In the genomic region with DNA sequence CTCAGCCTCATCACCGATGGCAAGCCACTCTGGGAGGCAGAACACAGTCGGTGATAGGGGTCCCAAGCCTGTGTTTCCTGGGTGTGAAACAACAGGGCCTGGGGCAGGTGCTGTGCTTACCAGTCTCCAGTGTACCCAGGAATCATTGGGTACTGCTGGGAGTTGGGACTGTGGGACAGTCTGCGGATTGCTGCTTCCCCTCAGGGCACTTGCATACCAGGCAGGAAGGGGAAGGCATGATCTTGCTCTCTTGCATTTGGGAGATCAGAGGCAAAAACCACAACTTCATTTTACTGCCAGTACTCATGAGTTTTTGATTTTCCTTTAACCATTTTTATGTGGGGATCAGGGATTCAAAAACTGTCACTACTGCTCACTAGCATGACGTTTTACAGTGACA, we compare ENCODE assay signal across 30 mouse cellular contexts. TPM values are rescaled to one million over a fixed set of nuclear protein-coding genes. Genes with fewer than 3 reads are reported as not detected.
DNase-seq lines count a peak whose midpoint lies in the region; ATAC-seq and TF ChIP-seq lines count a peak whose summit lies in the region.
"Had no signal": no experiment of that assay in that cellular context is flagged by ENCODE, and none has a peak within 500 bp of the region (broad histone marks: within the 10 kb centered on the region; RNA-seq: fewer than 3 reads in every experiment).

No protein-coding gene starts in this region.

- no peaks in the 10 kb centered on the region for H3K4me1 ChIP-seq in hindbrain, postnatal 0 days (ENCODE audit: insufficient read depth, low read length)
- no peaks in the 10 kb centered on the region for H3K4me1 ChIP-seq in hindbrain, embryonic 14.5 days (replicated peaks; ENCODE audit: control insufficient read depth, insufficient read depth, low read length)
- H3K4me1 ChIP-seq in embryonic facial prominence, embryonic 14.5 days (ENCODE audit: control insufficient read depth, insufficient read depth, low read length): peaks cover 14% of the 10 kb centered on the region
- peaks cover 16% of the 10 kb centered on the region for H3K4me1 ChIP-seq in intestine, postnatal 0 days (replicated peaks; ENCODE audit: control insufficient read depth, insufficient read depth, low read length)
- H3K4me1 ChIP-seq in forebrain, embryonic 16.5 days (replicated peaks; ENCODE audit: control insufficient read depth, insufficient read depth, low read length): no peaks in the 10 kb centered on the region
- H3K4me1 ChIP-seq: forebrain, embryonic 15.5 days; hindbrain, embryonic 12.5 days; midbrain, embryonic 15.5 days; neural tube, embryonic 12.5 days had no signal

- WGBS in hindbrain, postnatal 0 days: 70% methylated on average over 4 of the region's 4 CpGs
- WGBS in hindbrain, embryonic 14.5 days: 93% methylated on average over 4 of the region's 4 CpGs
- WGBS in embryonic facial prominence, embryonic 14.5 days: 74% methylated on average over 4 of the region's 4 CpGs
- WGBS in intestine, postnatal 0 days: 92% methylated on average over 4 of the region's 4 CpGs
- WGBS in forebrain, embryonic 16.5 days: 92% methylated on average over 4 of the region's 4 CpGs

- H3K9ac ChIP-seq in hindbrain, postnatal 0 days (replicated peaks; ENCODE audit: low read length): no peak overlapping the region
- H3K9ac ChIP-seq in hindbrain, embryonic 14.5 days: no peak overlapping the region
- no peak overlapping the region for H3K9ac ChIP-seq in embryonic facial prominence, embryonic 14.5 days (ENCODE audit: low read depth, low read length)
- H3K9ac ChIP-seq in intestine, postnatal 0 days (ENCODE audit: low read depth, low read length): no peak overlapping the region
- no peak overlapping the region for H3K9ac ChIP-seq in forebrain, embryonic 16.5 days (replicated peaks; ENCODE audit: low read depth, low read length)
- H3K9ac ChIP-seq: forebrain, embryonic 15.5 days; hindbrain, embryonic 12.5 days; liver, embryonic 15.5 days; midbrain, embryonic 15.5 days; neural tube, embryonic 12.5 days had no signal

- no peak overlapping the region for H3K4me3 ChIP-seq in hindbrain, postnatal 0 days (ENCODE audit: low read length)
- H3K4me3 ChIP-seq in hindbrain, embryonic 14.5 days (replicated peaks; ENCODE audit: low read length): no peak overlapping the region
- no peak overlapping the region for H3K4me3 ChIP-seq in embryonic facial prominence, embryonic 14.5 days (ENCODE audit: low read depth, low read length)
- no peak overlapping the region for H3K4me3 ChIP-seq in intestine, postnatal 0 days (ENCODE audit: low read depth, low read length)
- H3K4me3 ChIP-seq in forebrain, embryonic 16.5 days (replicated peaks; ENCODE audit: low read length): no peak overlapping the region
- H3K4me3 ChIP-seq: forebrain, embryonic 15.5 days; hindbrain, embryonic 12.5 days; liver, embryonic 15.5 days; midbrain, embryonic 15.5 days; neural tube, embryonic 12.5 days had no signal

- no peak overlapping the region for H3K4me2 ChIP-seq in hindbrain, postnatal 0 days (ENCODE audit: low read depth, low read length)
- no peak overlapping the region for H3K4me2 ChIP-seq in hindbrain, embryonic 14.5 days (replicated peaks)
- H3K4me2 ChIP-seq in embryonic facial prominence, embryonic 14.5 days (ENCODE audit: low read depth, low read length): no peak overlapping the region
- no peak overlapping the region for H3K4me2 ChIP-seq in intestine, postnatal 0 days (replicated peaks; ENCODE audit: low read depth)
- no peak overlapping the region for H3K4me2 ChIP-seq in forebrain, embryonic 16.5 days (ENCODE audit: low read length)
- H3K4me2 ChIP-seq: forebrain, embryonic 15.5 days; heart, embryonic 11.5 days; hindbrain, embryonic 12.5 days; liver, embryonic 15.5 days; midbrain, embryonic 15.5 days; neural tube, embryonic 12.5 days had no signal

- DNase-seq in hindbrain, postnatal 0 days (ENCODE audit: low spot score): no peak
- DNase-seq in hindbrain, embryonic 14.5 days (ENCODE audit: low spot score): no peak
- DNase-seq in embryonic facial prominence, embryonic 14.5 days (ENCODE audit: low spot score): peak; percentile 43
- no peak for DNase-seq in cerebellum, adult 9-11 months
- no peak for DNase-seq in cerebellum, postnatal 10 days
- DNase-seq: adrenal gland, postnatal 10 days; kidney, adult 9 months; liver; lung, postnatal 4 days had no signal

- H3K36me3 ChIP-seq in hindbrain, postnatal 0 days (ENCODE audit: insufficient read depth, low read length): no peaks in the 10 kb centered on the region
- H3K36me3 ChIP-seq in hindbrain, embryonic 14.5 days (replicated peaks; ENCODE audit: control insufficient read depth, insufficient read depth): no peaks in the 10 kb centered on the region
- H3K36me3 ChIP-seq in embryonic facial prominence, embryonic 14.5 days (ENCODE audit: control insufficient read depth, insufficient read depth, low read length): no peaks in the 10 kb centered on the region
- no peaks in the 10 kb centered on the region for H3K36me3 ChIP-seq in intestine, postnatal 0 days (ENCODE audit: control insufficient read depth, insufficient read depth)
- no peaks in the 10 kb centered on the region for H3K36me3 ChIP-seq in forebrain, embryonic 16.5 days (ENCODE audit: control insufficient read depth, insufficient read depth)
- H3K36me3 ChIP-seq: forebrain, embryonic 15.5 days; hindbrain, embryonic 12.5 days; liver, embryonic 15.5 days; midbrain, embryonic 15.5 days; neural tube, embryonic 12.5 days had no signal

- H3K27me3 ChIP-seq in hindbrain, postnatal 0 days (ENCODE audit: insufficient read depth, low read length): no peaks in the 10 kb centered on the region
- no peaks in the 10 kb centered on the region for H3K27me3 ChIP-seq in hindbrain, embryonic 14.5 days (ENCODE audit: control insufficient read depth, insufficient read depth, low read length)
- H3K27me3 ChIP-seq in embryonic facial prominence, embryonic 14.5 days (replicated peaks; ENCODE audit: control insufficient read depth, insufficient read depth, low read length): no peaks in the 10 kb centered on the region
- H3K27me3 ChIP-seq in intestine, postnatal 0 days (replicated peaks; ENCODE audit: control insufficient read depth, insufficient read depth, low read length): no peaks in the 10 kb centered on the region
- H3K27me3 ChIP-seq in forebrain, embryonic 16.5 days (replicated peaks; ENCODE audit: control insufficient read depth, insufficient read depth, low read length): no peaks in the 10 kb centered on the region
- H3K27me3 ChIP-seq: forebrain, embryonic 15.5 days; hindbrain, embryonic 12.5 days; liver, embryonic 15.5 days; midbrain, embryonic 15.5 days; neural tube, embryonic 12.5 days had no signal

- no peaks in the 10 kb centered on the region for H3K9me3 ChIP-seq in hindbrain, postnatal 0 days (ENCODE audit: low read length)
- H3K9me3 ChIP-seq in hindbrain, embryonic 14.5 days (ENCODE audit: control insufficient read depth, low read length): no peaks in the 10 kb centered on the region
- no peaks in the 10 kb centered on the region for H3K9me3 ChIP-seq in embryonic facial prominence, embryonic 14.5 days (ENCODE audit: control insufficient read depth, low read length)
- no peaks in the 10 kb centered on the region for H3K9me3 ChIP-seq in intestine, postnatal 0 days (ENCODE audit: control insufficient read depth)
- no peaks in the 10 kb centered on the region for H3K9me3 ChIP-seq in forebrain, embryonic 16.5 days (ENCODE audit: control insufficient read depth, low read length)
- H3K9me3 ChIP-seq: forebrain, embryonic 15.5 days; hindbrain, embryonic 12.5 days; liver, embryonic 15.5 days; midbrain, embryonic 15.5 days; neural tube, embryonic 12.5 days had no signal

- peak overlapping the region; percentile 5; the same call in 1 of the 2 replicates for H3K27ac ChIP-seq in hindbrain, postnatal 0 days
- H3K27ac ChIP-seq in hindbrain, embryonic 14.5 days: no peak overlapping the region
- H3K27ac ChIP-seq in embryonic facial prominence, embryonic 14.5 days (replicated peaks; ENCODE audit: low read depth, low read length): peak overlapping the region; percentile 67
- peak overlapping the region; percentile 83; the same call in 1 of the 2 replicates for H3K27ac ChIP-seq in intestine, postnatal 0 days (ENCODE audit: low read depth, low read length)
- no peak overlapping the region for H3K27ac ChIP-seq in forebrain, embryonic 16.5 days (ENCODE audit: low read length)
- H3K27ac ChIP-seq: forebrain, embryonic 15.5 days; hindbrain, embryonic 12.5 days; liver, embryonic 15.5 days; midbrain, embryonic 15.5 days; neural tube, embryonic 12.5 days had no signal

- no peak for TF ChIP-seq CTCF in hindbrain, postnatal 0 days (IDR thresholded peaks at IDR 0.05; ENCODE audit: low read depth)
- no peak for TF ChIP-seq CTCF in intestine, postnatal 0 days (IDR thresholded peaks at IDR 0.05; ENCODE audit: low read depth)

- no peak for ATAC-seq in hindbrain, postnatal 0 days
- ATAC-seq in hindbrain, embryonic 14.5 days (ENCODE audit: low FRiP score): no peak
- ATAC-seq in common myeloid progenitor, adult 5-6 weeks (replicated peaks; ENCODE audit: low read depth, poor library complexity, severe bottlenecking): peak; percentile 87
- ATAC-seq in embryonic facial prominence, embryonic 14.5 days (ENCODE audit: low read depth): no peak
- no peak for ATAC-seq in intestine, postnatal 0 days
- no peak for ATAC-seq in forebrain, embryonic 16.5 days
- ATAC-seq: forebrain, embryonic 15.5 days; inflammation-experienced regulatory T-cells, adult 6 months; midbrain, embryonic 15.5 days had no signal

RNA-seq across cellular contexts. Expression of gene Hmgcs2, which starts 21.5 kb away (rescaled TPM):
- 23.9 and 30.5 TPM in 2 replicates for total RNA-seq in hindbrain, postnatal 0 days (2014; rRNA removed)
- polyA plus RNA-seq in hindbrain, postnatal 0 days (2015; fragmentation: Nextera tagmentation; extraction: Ambion mirVana): 40.2 and 42.2 TPM in 2 replicates
- 24.6 and 26.8 TPM in 2 replicates for polyA plus RNA-seq in hindbrain, embryonic 14.5 days (2014; fragmentation: Nextera tagmentation; extraction: Ambion mirVana)
- 0.05 and 0.58 TPM in 2 replicates for total RNA-seq in common myeloid progenitor, adult 5-6 weeks (2017)
- 7.2 and 8.2 TPM in 2 replicates for polyA plus RNA-seq in embryonic facial prominence, embryonic 14.5 days (2014; fragmentation: Nextera tagmentation; extraction: Ambion mirVana)
- polyA plus RNA-seq in intestine, postnatal 0 days (2015; fragmentation: Nextera tagmentation; extraction: Ambion mirVana): 649 and 754 TPM in 2 replicates
- 10.8 and 12.8 TPM in 2 replicates for polyA plus RNA-seq in forebrain, embryonic 16.5 days (2015; fragmentation: Nextera tagmentation; extraction: Ambion mirVana)
- polyA plus RNA-seq: inflammation-experienced regulatory T-cells, adult 6 months had no signal

RNA-seq across cellular contexts. Expression of gene Reg4, which starts 36.8 kb away (rescaled TPM):
- not detected in 2 replicates for total RNA-seq in hindbrain, postnatal 0 days (2014; rRNA removed)
- 0.19 TPM in 1 of 2 replicates, not detected in the other for polyA plus RNA-seq in hindbrain, postnatal 0 days (2015; fragmentation: Nextera tagmentation; extraction: Ambion mirVana)
- not detected in 2 replicates for polyA plus RNA-seq in hindbrain, embryonic 14.5 days (2014; fragmentation: Nextera tagmentation; extraction: Ambion mirVana)
- total RNA-seq in common myeloid progenitor, adult 5-6 weeks (2017): not detected in 2 replicates
- polyA plus RNA-seq in embryonic facial prominence, embryonic 14.5 days (2014; fragmentation: Nextera tagmentation; extraction: Ambion mirVana): not detected in 2 replicates
- 90.6 and 144 TPM in 2 replicates for polyA plus RNA-seq in intestine, postnatal 0 days (2015; fragmentation: Nextera tagmentation; extraction: Ambion mirVana)
- not detected in 2 replicates for polyA plus RNA-seq in forebrain, embryonic 16.5 days (2015; fragmentation: Nextera tagmentation; extraction: Ambion mirVana)
- total RNA-seq: adrenal gland, postnatal 10 days; gastrocnemius, adult 18-20 months; layer of hippocampus, adult 8-10 months; left cerebral cortex, postnatal 36 days; MEL had no signal
- polyA plus RNA-seq: C2C12; cerebellum, adult 2 months; embryonic facial prominence, embryonic 11.5 days; forebrain, embryonic 15.5 days; gonadal fat pad, adult 2 months; heart, embryonic 11.5 days; heart, postnatal 0 days; hindbrain, embryonic 12.5 days; inflammation-experienced regulatory T-cells, adult 6 months; liver, embryonic 15.5 days; lung, embryonic 16.5 days; midbrain, embryonic 15.5 days; neural tube, embryonic 12.5 days; stomach, embryonic 14.5 days had no signal

Comparison
In these comparisons a context has a peak if more than half of its experiments do, and no peak if none do; other contexts are left out.
1. H3K27ac ChIP-seq: peak in hindbrain, postnatal 0 days (single experiment), embryonic facial prominence, embryonic 14.5 days (single experiment) and intestine, postnatal 0 days (single experiment); none in hindbrain, embryonic 14.5 days (single experiment) and forebrain, embryonic 16.5 days (single experiment).
2. RNA of gene Hmgcs2, which starts 21.5 kb away (polyA plus RNA-seq): 649 to 754 TPM in intestine, postnatal 0 days; 40.2 to 42.2 TPM in hindbrain, postnatal 0 days, 24.6 to 26.8 TPM in hindbrain, embryonic 14.5 days, 10.8 to 12.8 TPM in forebrain, embryonic 16.5 days and 7.2 to 8.2 TPM in embryonic facial prominence, embryonic 14.5 days; every median in the first group is over 10 times any median in the second.
3. RNA of gene Reg4, which starts 36.8 kb away (polyA plus RNA-seq): 90.6 to 144 TPM in intestine, postnatal 0 days; 0.19 TPM in hindbrain, postnatal 0 days, not detected in embryonic facial prominence, embryonic 14.5 days, not detected in hindbrain, embryonic 14.5 days and not detected in forebrain, embryonic 16.5 days; every median in the first group is over 10 times any median in the second.